Mouse (Mus musculus) midbrain, embryonic 11.5 days (tissue): Measurements from ENCODE around the gene Grm4. TPM values are rescaled to one million over a fixed set of nuclear protein-coding genes. Genes with fewer than 3 reads are reported as not detected.
"Not testable (repeated sequence)": the region's sequence is repeated elsewhere in the genome, so short reads cannot be mapped to it uniquely, and the experiment has no call there.

Source experiments
- ATAC-seq: fragments of 200-750 bp; cut with Nextera tagmentation; 2 replicates; pipeline ENCODE4 v1.8.0; 2017; ENCODE audit warnings: moderate TSS enrichment, moderate library complexity; ENCODE audit not compliant: low FRiP score
- DNase-seq: peaks from one replicate; pipeline ENCODE4 v3.0.0; 2015; ENCODE audit warnings: low spot score; ENCODE audit errors: missing footprints
- H3K27ac ChIP-seq: fragments of 300-500 bp; sonication (generic); 2 replicates; pipeline ENCODE4 v1.5.1; 2014; ENCODE audit warnings: low read depth, low read length
- H3K27me3 ChIP-seq: fragments of 300-500 bp; sonication (generic); 2 replicates; pipeline ENCODE4 v1.6.1; 2014; ENCODE audit warnings: mild to moderate bottlenecking, low read length, moderate library complexity, mixed read lengths; ENCODE audit not compliant: control insufficient read depth, insufficient read depth
- H3K36me3 ChIP-seq: fragments of 300-500 bp; sonication (generic); 2 replicates; pipeline ENCODE4 v1.6.1; 2014; ENCODE audit warnings: mild to moderate bottlenecking, low read length, moderate library complexity, mixed read lengths; ENCODE audit not compliant: control insufficient read depth, insufficient read depth
- H3K4me1 ChIP-seq: fragments of 300-500 bp; sonication (generic); 2 replicates; pipeline ENCODE4 v1.6.1; 2014; ENCODE audit warnings: low read length; ENCODE audit not compliant: control insufficient read depth, insufficient read depth
- H3K4me2 ChIP-seq: fragments of 300-500 bp; sonication (generic); 2 replicates; pipeline ENCODE4 v1.6.1; 2014; ENCODE audit warnings: mild to moderate bottlenecking, moderate library complexity
- H3K4me3 ChIP-seq: fragments of 300-500 bp; sonication (generic); 2 replicates; pipeline ENCODE4 v1.5.1; 2014; ENCODE audit warnings: low read depth, low read length
- H3K9ac ChIP-seq: fragments of 300-500 bp; sonication (generic); 2 replicates; pipeline ENCODE4 v1.6.1; 2014; ENCODE audit warnings: low read length
- H3K9me3 ChIP-seq: fragments of 300-500 bp; sonication (generic); 2 replicates; pipeline ENCODE4 v1.6.1; 2016; ENCODE audit warnings: low read length; ENCODE audit not compliant: control insufficient read depth
- WGBS: fragments of 180-500 bp; shearing (Covaris S2); extraction: QIAGEN DNeasy Blood & Tissue Kit; methylation state at CpG from one replicate; pipeline ENCODE4 v1.1.7; 2014; 5-methylcytosine and 5-hydroxymethylcytosine counted together
- polyA plus RNA-seq: library from polyadenylated mRNA; unstranded; fragments of >200 nt; fragmentation: Nextera tagmentation; extraction: Ambion mirVana; gene quantifications from 2 replicates; pipeline ENCODE4 v1.2.1, GENCODE M21; 2014

Grm4 gene
- polyA plus RNA-seq, 1 experiment from 2014 or later = 3.5 TPM

DNA sequence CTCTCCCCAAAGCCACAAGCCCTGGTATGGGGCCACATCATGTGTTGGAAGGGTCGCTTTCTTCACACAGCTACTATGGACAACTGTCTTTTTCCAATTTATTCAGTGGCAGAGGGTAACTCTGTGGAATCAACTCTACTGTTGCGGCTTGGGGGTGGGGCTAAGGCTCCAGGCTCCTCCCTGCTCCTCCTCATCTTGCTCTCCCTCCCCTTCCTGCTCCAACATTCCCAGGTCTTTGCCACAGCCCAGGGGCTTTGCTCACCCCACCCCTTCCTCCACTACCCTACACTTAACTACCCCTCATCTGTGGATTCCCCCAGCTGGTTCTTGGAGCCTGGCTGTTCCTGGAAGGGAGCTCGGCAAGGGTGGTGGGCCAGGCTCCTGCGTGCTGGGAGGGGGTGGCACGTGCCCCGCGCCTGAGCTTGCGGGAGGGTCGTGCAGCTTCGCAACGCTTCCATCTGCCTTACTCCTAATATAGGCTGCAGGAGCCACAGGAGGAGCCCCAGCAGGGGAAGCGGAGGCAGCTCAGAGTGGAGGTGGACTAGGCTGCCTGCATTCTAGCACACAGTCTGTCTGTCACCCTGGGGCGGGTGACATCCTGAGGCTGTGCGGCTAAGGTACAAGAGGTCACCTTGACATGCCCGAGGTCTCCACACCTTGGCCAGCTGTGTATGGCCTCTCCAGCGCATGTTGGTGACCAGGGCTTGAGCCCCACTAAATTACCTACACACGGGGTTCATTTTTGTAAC lies 135.5 kb downstream of the Grm4 start:
- H3K4me2 ChIP-seq = 0 out of 2 replicates have a peak overlapping the region, but pooled peaks have one; percentile 2
- H3K9me3 ChIP-seq = no peaks in the 10 kb centered on the region

DNA sequence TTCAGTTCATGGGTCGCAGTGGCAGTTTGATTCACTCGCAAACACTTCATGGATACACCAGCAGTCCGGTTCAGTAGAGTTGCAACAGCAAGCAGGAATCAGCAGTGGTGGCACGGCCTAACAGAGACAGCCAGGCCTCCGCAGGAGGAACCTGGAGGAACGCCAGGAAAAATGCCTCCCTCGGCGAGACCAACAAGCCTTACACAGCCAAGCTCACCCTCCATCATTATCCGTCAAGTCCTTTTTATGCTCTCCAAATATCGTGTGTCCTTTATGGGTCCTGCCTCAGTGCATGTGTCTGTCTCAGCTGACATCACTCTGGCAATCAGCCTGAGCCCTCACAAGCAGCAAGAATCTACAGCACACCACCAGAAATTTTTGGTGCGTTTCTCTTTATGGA lies 138.3 kb downstream of the Grm4 start:
- Histone ChIP-seq H3K4me1 (0 out of 2 replicates have a peak, but pooled peaks cover 4% of the 10 kb centered on the region), H3K36me3 (no peaks in the 10 kb centered on the region), H3K4me3 (no peak overlapping the region), H3K9me3 (no peaks in the 10 kb centered on the region), H3K27me3 (no peaks in the 10 kb centered on the region), H3K4me2 (no peak overlapping the region), H3K9ac (no peak overlapping the region), H3K27ac (no peak overlapping the region)
- no peak for ATAC-seq
- DNase-seq = no peak
- 88% methylated on average over 11 of the region's 11 CpGs for WGBS

More for the DNA sequence above, 135.5 kb downstream of the Grm4 start:
- Histone ChIP-seq H3K4me1 (0 out of 2 replicates have a peak, but pooled peaks cover 4% of the 10 kb centered on the region), H3K27ac (no peak overlapping the region), H3K36me3 (no peaks in the 10 kb centered on the region), H3K27me3 (no peaks in the 10 kb centered on the region), H3K9ac (no peak overlapping the region), H3K4me3 (no peak overlapping the region)
- DNase-seq = no peak
- 34% methylated on average over 17 of the region's 17 CpGs for WGBS
- ATAC-seq = no peak

GRCm38 (mm10) chr17:27380911-27381459 lies 140.2 kb downstream of the Grm4 start:
- not testable (repeated sequence) for ATAC-seq, H3K9ac ChIP-seq, H3K27me3 ChIP-seq, H3K36me3 ChIP-seq, H3K9me3 ChIP-seq, H3K4me2 ChIP-seq, H3K4me1 ChIP-seq, H3K4me3 ChIP-seq, DNase-seq, H3K27ac ChIP-seq
- 78% methylated on average over 9 of the region's 9 CpGs for WGBS

GRCm38 (mm10) chr17:27378977-27379376 lies 142.2 kb downstream of the Grm4 start:
- Histone ChIP-seq H3K27me3 (no peaks in the 10 kb centered on the region), H3K27ac (no peak overlapping the region), H3K4me2 (no peak overlapping the region), H3K36me3 (no peaks in the 10 kb centered on the region), H3K4me1 (no peaks in the 10 kb centered on the region), H3K4me3 (no peak overlapping the region), H3K9me3 (peaks cover 5% of the 10 kb centered on the region; the same call in 1 of the 2 replicates), H3K9ac (no peak overlapping the region)
- ATAC-seq = no peak
- WGBS = 41% methylated on average over 3 of the region's 3 CpGs
- no peak for DNase-seq

DNA sequence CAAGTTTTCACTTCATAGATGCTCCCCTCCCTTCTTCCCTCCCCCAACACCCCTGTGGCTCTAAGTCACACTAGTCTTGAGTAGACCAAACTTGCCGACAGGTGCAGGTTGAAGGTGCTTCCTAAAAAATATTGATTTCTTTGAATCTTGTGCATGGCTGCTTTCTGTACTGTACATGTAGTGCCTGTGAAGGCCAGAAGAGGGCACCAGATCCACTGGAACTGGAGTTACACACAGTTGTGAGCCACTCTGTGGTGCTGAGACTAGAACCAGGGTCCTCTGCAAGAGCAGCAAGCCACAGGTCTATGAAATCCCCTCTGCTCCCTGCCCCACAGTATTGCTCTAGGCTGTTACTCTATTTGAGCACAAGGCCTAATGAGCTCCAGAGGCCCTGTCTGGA lies 144.1 kb downstream of the Grm4 start:
- H3K27ac ChIP-seq = no peak overlapping the region
- ATAC-seq (no peak), DNase-seq (no peak)
- no peaks in the 10 kb centered on the region for H3K4me1 ChIP-seq
- H3K9ac ChIP-seq = no peak overlapping the region
- H3K4me2 ChIP-seq = no peak overlapping the region
- WGBS = 100% methylated on average over 1 of the region's 1 CpGs
- no peaks in the 10 kb centered on the region for H3K36me3 ChIP-seq
- peaks cover 5% of the 10 kb centered on the region; the same call in 1 of the 2 replicates for H3K9me3 ChIP-seq
- H3K27me3 ChIP-seq = no peaks in the 10 kb centered on the region
- no peak overlapping the region for H3K4me3 ChIP-seq

GRCm38 (mm10) chr17:27375551-27375950 lies 145.7 kb downstream of the Grm4 start:
- Histone ChIP-seq H3K27ac (no peak overlapping the region), H3K4me2 (no peak overlapping the region), H3K27me3 (no peaks in the 10 kb centered on the region), H3K9me3 (peaks cover 5% of the 10 kb centered on the region; the same call in 1 of the 2 replicates), H3K4me1 (no peaks in the 10 kb centered on the region), H3K4me3 (no peak overlapping the region), H3K9ac (no peak overlapping the region), H3K36me3 (no peaks in the 10 kb centered on the region)
- ATAC-seq (no peak), DNase-seq (no peak)
- WGBS = 87% methylated on average over 5 of the region's 5 CpGs

Other genes with a start within 250 kb of the Grm4 start
- 354 and 406 TPM in 2 replicates for gene Hmga1, start 35.1 kb upstream of the Grm4 start, polyA plus RNA-seq
- 14.8 and 20.2 TPM in 2 replicates for gene AI413582, start 44.4 kb upstream of the Grm4 start, polyA plus RNA-seq
- gene Nudt3, start 102.1 kb upstream of the Grm4 start, polyA plus RNA-seq = 44.5 and 46.0 TPM in 2 replicates
- not detected in 2 replicates for gene RPS10-NUDT3, start 113.8 kb upstream of the Grm4 start, polyA plus RNA-seq
- 845 and 859 TPM in 2 replicates for gene Rps10, start 115.3 kb upstream of the Grm4 start, polyA plus RNA-seq
- gene Pacsin1, start 134.1 kb upstream of the Grm4 start, polyA plus RNA-seq = 3.1 and 4.5 TPM in 2 replicates
- 0.25 TPM in 1 of 2 replicates, not detected in the other for gene Spdef, start 207.6 kb upstream of the Grm4 start, polyA plus RNA-seq